Mouse (Mus musculus) olfactory bulb, adult 2 months (tissue): ENCODE measurements at regions not wholly inside any gene's neighbourhood (a gene's known extent, or its start where the extent isn't known, plus 50 kb on each side); places are given as distances from the start of the nearest gene placed in this dataset.

Experiments used
- H3K27ac ChIP-seq: fragments of 200-500 bp; 2 replicates; pipeline ENCODE4 v1.5.1; 2012; ENCODE audit warnings: low read depth, low read length; ENCODE audit not compliant: insufficient read depth
- H3K4me1 ChIP-seq: fragments of 200-500 bp; 2 replicates; pipeline ENCODE4 v1.6.1; 2012; ENCODE audit warnings: low read length; ENCODE audit not compliant: control insufficient read depth, insufficient read depth
- H3K4me3 ChIP-seq: fragments of 200-500 bp; 2 replicates; pipeline ENCODE4 v1.5.1; 2012; ENCODE audit warnings: mild to moderate bottlenecking, low read depth, low read length, moderate library complexity; ENCODE audit not compliant: insufficient read depth
- CTCF ChIP-seq: fragments of 200-500 bp; IDR thresholded peaks from 2 replicates; pipeline ENCODE4 v1.5.1; 2012; ENCODE audit warnings: low read depth, mild to moderate bottlenecking, low read length, moderate library complexity; ENCODE audit not compliant: insufficient read depth
- POLR2A ChIP-seq: fragments of 200-500 bp; IDR thresholded peaks from 2 replicates; pipeline ENCODE4 v1.6.1; 2012; ENCODE audit warnings: mild to moderate bottlenecking, low read depth, low read length, moderate library complexity; ENCODE audit not compliant: insufficient read depth
- WGBS: fragments of 180-500 bp; shearing (Covaris S2); methylation state at CpG from one replicate; pipeline ENCODE4 v1.1.7; 2018; 5-methylcytosine and 5-hydroxymethylcytosine counted together

DNA sequence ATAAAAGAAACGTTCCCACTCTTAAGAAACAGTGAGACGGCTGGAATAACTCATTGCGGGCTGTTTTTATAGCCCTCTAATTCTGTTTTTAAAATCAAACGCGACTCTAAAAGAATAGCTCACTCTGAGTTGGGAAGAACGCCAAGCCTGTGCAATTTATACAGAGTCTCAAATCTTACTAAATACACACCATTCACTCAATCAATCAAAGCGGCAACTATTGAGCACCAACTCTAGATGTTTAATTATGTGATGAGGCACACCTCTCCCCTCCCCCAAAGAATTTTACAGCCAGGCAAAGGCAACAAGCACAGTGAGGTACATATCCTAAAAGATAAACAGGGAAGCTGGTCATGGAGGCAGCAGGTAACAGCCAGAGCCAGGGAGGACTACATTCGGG, 362.4 kb upstream of the Map3k7 start:
- WGBS = 19% methylated on average over 8 of the region's 8 CpGs
- TF ChIP-seq POLR2A (no peak), CTCF (no peak)
- no peak overlapping the region for H3K4me3 ChIP-seq

DNA sequence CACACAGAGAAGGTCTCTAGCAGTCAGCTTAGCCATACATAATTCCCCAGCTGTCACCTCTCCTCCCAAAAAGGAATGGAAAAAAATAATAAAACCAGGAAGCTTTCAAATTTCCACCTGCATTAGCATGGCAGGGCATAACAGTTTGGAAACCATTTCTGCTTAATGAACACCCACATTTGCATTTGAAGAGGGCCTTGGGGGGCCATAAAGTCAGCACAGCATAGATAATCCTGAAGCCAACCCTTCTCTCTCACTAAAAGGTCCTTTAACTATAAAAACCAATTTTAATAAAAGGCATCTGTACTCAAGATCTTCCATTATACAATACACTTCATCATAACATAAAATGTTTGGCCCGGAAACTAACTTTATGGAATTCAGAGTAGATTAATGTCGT, 360.1 kb upstream of the Map3k7 start:
- Histone ChIP-seq H3K4me1 (no peaks in the 10 kb centered on the region), H3K27ac (no peak overlapping the region), H3K4me3 (no peak overlapping the region)
- TF ChIP-seq POLR2A (no peak), CTCF (no peak)
- WGBS = 98% methylated on average over 2 of the region's 2 CpGs

More for the DNA sequence above, 362.4 kb upstream of the Map3k7 start:
- H3K27ac ChIP-seq = no peak overlapping the region
- H3K4me1 ChIP-seq = no peaks in the 10 kb centered on the region

DNA sequence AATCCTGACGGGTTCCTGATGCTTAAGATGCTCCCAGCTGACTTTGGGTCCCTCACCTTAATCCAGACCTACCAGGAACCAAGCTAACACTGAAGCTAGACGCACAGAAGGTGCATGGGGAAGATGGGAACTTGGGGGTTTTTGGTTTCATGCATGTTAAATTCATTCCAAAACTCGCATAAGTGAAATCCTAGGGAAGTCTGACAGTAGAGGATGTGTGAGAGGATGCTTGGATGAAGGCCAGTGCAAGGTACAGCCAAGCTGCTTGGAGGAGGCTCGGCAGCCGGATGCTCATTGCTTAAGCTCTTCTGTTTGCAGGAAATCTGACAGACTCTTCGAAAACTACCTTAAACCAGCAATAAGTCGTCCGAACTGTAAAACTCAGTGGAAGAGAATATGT, 355.1 kb upstream of the Map3k7 start:
- Histone ChIP-seq H3K27ac (no peak overlapping the region), H3K4me1 (peaks cover 2% of the 10 kb centered on the region; the same call in 1 of the 2 replicates), H3K4me3 (no peak overlapping the region)
- 87% methylated on average over 8 of the region's 8 CpGs for WGBS
- TF ChIP-seq CTCF (no peak), POLR2A (no peak)

DNA sequence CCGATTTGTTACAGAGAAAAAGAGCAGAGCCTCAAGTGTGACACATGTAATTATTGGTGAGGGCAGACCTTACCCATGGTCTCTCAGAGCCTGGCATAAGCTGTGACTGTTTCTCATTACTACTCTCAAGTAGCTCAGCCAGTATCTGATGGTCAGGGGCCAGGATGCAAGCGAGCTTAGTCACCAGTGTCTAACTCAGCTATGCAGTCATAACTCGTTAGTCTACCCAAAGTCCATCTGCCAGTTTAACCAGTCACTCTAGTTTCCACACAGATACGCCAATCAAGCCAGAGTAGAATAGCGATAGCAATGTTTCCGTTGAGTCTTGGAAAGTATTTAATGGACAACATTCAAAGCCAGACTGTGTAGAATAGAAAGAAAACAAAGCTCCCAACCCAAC, 354.3 kb upstream of the Map3k7 start:
- Histone ChIP-seq H3K27ac (no peak overlapping the region), H3K4me3 (no peak overlapping the region), H3K4me1 (peaks cover 2% of the 10 kb centered on the region; the same call in 1 of the 2 replicates)
- WGBS = 80% methylated on average over 6 of the region's 6 CpGs
- TF ChIP-seq POLR2A (no peak), CTCF (no peak)

DNA sequence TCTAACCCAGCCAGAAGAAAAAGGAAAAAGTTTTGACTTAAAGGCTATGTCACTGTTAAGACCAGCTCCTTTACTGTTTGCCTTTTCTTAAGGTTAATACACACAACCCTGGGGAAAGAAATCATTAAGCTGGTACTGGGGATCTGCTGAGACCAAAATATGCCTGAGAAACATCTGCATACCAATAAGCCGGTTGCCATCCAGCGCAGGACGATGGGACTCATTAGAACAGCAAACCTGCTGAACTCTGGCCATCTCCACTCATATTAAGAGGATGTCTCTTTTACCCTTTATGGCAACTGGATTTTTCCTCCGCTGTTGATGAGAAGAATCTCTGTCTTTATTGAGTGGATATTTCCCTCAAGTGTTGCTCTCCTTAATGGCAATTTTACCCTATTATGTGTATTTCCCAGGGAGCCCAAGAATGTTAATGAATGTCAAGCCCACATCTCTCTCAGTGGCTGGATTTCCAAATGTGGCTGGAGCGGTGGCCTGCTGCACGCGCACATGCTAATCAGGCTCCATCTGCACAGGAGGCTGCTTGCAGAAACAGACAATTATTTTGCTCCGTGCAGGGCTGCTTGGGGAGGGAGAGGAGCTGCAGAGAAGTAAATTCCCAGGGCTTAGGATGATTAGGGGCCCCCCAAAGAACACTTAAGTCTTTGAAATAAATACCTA, 351.6 kb upstream of the Map3k7 start:
- 32% methylated on average over 8 of the region's 8 CpGs for WGBS
- TF ChIP-seq POLR2A (no peak), CTCF (no peak)

DNA sequence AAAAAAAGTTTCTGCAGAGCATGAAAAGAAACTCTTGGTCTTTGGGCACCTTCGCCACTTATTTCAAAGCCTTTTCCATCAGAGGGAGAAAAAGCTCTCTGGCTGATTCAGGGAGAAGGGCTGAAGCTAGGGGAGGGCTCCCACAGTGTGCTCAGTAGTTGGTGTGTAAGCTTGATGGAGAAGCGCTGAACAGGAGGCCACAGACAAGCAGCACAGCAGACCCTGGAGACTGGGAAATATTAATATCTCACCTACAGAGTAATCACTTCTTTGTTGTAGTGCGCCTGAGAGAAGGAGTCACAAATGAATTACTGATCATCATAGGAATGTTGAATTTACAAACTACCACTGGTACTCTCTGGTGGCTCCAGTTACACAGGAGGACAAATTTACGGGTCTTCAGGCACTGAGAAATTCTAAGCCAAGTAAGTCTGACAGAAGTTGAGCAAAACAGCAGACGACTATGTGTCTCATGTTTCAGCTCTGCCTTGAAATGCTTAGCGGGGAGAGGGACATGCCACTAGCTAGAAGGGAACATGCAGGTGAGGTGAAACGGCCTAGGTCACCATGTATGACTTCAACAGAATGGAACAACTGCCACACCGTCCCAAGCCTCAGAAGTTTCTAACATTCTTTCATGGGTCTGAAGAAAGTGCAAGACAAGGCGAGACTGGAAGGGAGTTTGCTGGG, 350.9 kb upstream of the Map3k7 start:
- H3K4me3 ChIP-seq = no peak overlapping the region
- TF ChIP-seq POLR2A (no peak), CTCF (no peak)
- no peak overlapping the region for H3K27ac ChIP-seq
- 77% methylated on average over 9 of the region's 9 CpGs for WGBS
- peaks cover 2% of the 10 kb centered on the region; the same call in 1 of the 2 replicates for H3K4me1 ChIP-seq

More for the DNA sequence above, 351.6 kb upstream of the Map3k7 start:
- peaks cover 2% of the 10 kb centered on the region; the same call in 1 of the 2 replicates for H3K4me1 ChIP-seq
- H3K27ac ChIP-seq = no peak overlapping the region
- no peak overlapping the region for H3K4me3 ChIP-seq

DNA sequence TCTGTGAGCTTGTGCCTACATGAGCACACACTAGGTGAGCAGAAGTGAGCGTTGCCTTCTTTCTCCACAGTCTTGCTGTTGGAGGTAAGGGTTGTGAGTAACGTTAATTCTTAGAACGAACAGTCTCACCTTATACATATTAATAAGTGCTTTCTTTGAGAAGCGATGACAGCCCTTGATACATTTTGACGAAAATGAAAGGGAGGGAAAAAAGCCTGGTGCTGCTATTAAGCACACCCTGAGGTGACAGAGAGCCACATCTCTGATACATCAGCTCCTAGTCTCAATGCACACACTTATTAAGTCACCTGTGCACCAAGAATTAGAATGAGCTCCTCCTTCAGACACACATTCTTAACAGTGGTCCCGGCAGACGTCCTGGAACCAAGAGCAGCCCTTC, 346.3 kb upstream of the Map3k7 start:
- Histone ChIP-seq H3K4me1 (no peaks in the 10 kb centered on the region), H3K4me3 (no peak overlapping the region), H3K27ac (no peak overlapping the region)
- TF ChIP-seq CTCF (no peak), POLR2A (no peak)
- WGBS = 59% methylated on average over 7 of the region's 7 CpGs

DNA sequence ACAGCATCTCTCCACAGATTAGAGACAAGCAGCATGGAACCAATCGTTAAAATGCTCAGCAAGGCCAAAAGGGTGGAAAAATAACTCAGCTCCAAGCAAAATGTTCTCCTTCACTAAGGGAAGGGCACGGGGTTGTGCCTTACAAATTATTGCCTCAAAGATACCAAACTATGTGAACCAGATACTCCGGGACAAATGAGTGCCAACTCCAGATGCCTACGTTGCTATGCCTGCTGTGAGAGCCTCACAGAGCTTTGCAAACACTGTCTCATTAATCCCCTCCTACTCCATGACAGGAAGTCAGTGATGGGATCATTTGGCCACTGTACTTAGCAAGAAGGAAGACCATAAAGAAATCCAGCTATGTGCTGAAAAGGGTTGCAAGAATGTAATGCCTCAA, 345.9 kb upstream of the Map3k7 start:
- H3K27ac ChIP-seq = no peak overlapping the region
- no peak for TF ChIP-seq CTCF
- no peak for TF ChIP-seq POLR2A
- H3K4me1 ChIP-seq = no peaks in the 10 kb centered on the region
- 17% methylated on average over 4 of the region's 4 CpGs for WGBS
- no peak overlapping the region for H3K4me3 ChIP-seq

DNA sequence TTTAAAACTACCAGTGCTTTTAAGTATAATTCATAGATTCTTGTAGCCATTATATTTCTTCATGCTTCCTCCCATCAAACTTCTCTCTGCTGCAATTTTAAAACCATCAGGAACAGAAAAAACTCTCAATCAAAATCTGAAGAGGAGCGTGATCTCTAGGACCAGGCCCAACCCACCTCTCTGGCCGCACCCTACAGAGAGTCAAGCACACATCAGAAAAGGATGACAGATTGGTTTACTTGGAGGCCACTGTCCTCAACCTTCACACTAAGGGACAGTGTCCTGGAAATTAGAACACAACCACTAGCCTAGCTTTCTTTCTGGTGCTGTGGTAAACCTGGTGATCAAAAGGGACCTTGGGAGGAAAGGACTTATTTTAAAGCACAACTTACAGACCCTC, 342.7 kb upstream of the Map3k7 start:
- Histone ChIP-seq H3K4me3 (no peak overlapping the region), H3K27ac (no peak overlapping the region), H3K4me1 (no peaks in the 10 kb centered on the region)
- WGBS = 95% methylated on average over 2 of the region's 2 CpGs
- TF ChIP-seq CTCF (no peak), POLR2A (no peak)
